Mouse (Mus musculus) lung, embryonic 15.5 days (tissue): Measurements from ENCODE around the gene Brf1. TPM values are rescaled to one million over a fixed set of nuclear protein-coding genes. Genes with fewer than 3 reads are reported as not detected.

Experiments
- ATAC-seq: fragments of 200-750 bp; cut with Nextera tagmentation; 2 replicates; pipeline ENCODE4 v1.8.0; 2017; ENCODE audit warnings: moderate number of reproducible peaks, borderline replicate concordance; ENCODE audit not compliant: low FRiP score, low TSS enrichment; ENCODE audit errors: extremely low read depth
- H3K27ac ChIP-seq: fragments of 300-500 bp; sonication (generic); 2 replicates; pipeline ENCODE4 v1.5.1; 2015; ENCODE audit warnings: moderate library complexity, mild to moderate bottlenecking, inconsistent platforms
- H3K27me3 ChIP-seq: fragments of 300-500 bp; sonication (generic); 2 replicates; pipeline ENCODE4 v1.6.1; 2015; ENCODE audit warnings: inconsistent platforms
- H3K36me3 ChIP-seq: fragments of 300-500 bp; sonication (generic); 2 replicates; pipeline ENCODE4 v1.6.1; 2015; ENCODE audit warnings: inconsistent platforms
- H3K4me1 ChIP-seq: fragments of 300-500 bp; sonication (generic); 2 replicates; pipeline ENCODE4 v1.6.1; 2015; ENCODE audit warnings: inconsistent platforms
- H3K4me2 ChIP-seq: fragments of 300-500 bp; sonication (generic); 2 replicates; pipeline ENCODE4 v1.6.1; 2015; ENCODE audit warnings: inconsistent platforms, mild to moderate bottlenecking, moderate library complexity
- H3K4me3 ChIP-seq: fragments of 300-500 bp; sonication (generic); 2 replicates; pipeline ENCODE4 v1.5.1; 2015; ENCODE audit warnings: mild to moderate bottlenecking, inconsistent platforms
- H3K9ac ChIP-seq: fragments of 300-500 bp; sonication (generic); 2 replicates; pipeline ENCODE4 v1.6.1; 2015; ENCODE audit warnings: inconsistent platforms
- H3K9me3 ChIP-seq: fragments of 300-500 bp; sonication (generic); 2 replicates; pipeline ENCODE4 v1.6.1; 2016; ENCODE audit warnings: inconsistent platforms
- WGBS: fragments of 180-500 bp; shearing (Covaris S2); methylation state at CpG from one replicate; pipeline ENCODE4 v1.1.7; 2015; 5-methylcytosine and 5-hydroxymethylcytosine counted together
- polyA plus RNA-seq: library from polyadenylated mRNA; unstranded; fragments of >200 nt; fragmentation: Nextera tagmentation; extraction: Ambion mirVana; gene quantifications from 2 replicates; pipeline ENCODE4 v1.2.1, GENCODE M21; 2015

Gene Brf1
- polyA plus RNA-seq, 1 experiment from 2014 or later: 63.3 TPM

DNA sequence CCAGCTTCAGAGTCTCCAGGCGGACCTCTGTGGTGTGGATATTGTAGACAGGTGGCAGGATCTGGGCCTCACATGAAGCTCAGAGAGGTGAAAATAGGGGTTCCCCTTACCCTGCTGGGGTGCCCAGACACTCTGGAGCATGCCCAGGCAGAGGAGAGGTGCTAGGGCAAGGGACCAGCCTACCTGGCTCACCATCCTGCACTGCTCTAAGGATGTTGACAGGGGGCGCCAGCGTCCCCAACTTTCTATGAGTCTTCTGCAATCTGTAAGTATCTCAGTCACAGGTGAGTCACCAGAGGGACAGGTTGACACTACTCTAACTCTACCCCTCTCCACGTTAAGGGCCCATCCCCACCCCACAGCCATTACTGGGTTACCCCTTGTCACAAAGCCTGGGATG lies 53.2 kb downstream of the Brf1 start:
- Histone ChIP-seq H3K36me3 (no peaks in the 10 kb centered on the region), H3K4me1 (peaks cover 30% of the 10 kb centered on the region), H3K27me3 (no peaks in the 10 kb centered on the region), H3K4me2 (no peak overlapping the region), H3K27ac (peak overlapping the region; percentile 78), H3K9me3 (no peaks in the 10 kb centered on the region), H3K4me3 (no peak overlapping the region), H3K9ac (peak overlapping the region; percentile 13; the same call in 1 of the 2 replicates)
- 29% methylated on average over 4 of the region's 4 CpGs for whole genome bisulfite sequencing
- ATAC-seq: no peak

DNA sequence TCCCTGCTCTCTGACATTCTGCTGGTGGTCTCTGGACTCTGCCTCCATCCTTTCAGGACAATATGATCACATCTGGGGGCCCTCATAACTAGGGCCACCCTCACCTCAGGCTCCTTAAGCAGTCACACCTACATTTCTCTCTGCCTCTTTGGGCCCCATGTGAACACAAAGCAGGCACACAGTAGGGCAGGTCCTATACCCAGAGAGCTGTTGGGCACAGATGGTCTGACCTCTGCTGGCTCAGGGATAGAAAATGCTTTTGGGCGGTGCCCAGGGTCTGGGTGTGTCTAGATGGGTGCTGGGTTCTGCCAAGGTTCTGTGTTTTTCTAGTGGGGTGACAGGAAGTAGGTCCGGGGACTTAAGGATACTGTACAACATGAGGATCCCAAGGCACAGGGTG lies 56.8 kb downstream of the Brf1 start:
- Histone ChIP-seq H3K9me3 (no peaks in the 10 kb centered on the region), H3K4me3 (no peak overlapping the region), H3K4me1 (peaks cover 23% of the 10 kb centered on the region), H3K36me3 (no peaks in the 10 kb centered on the region), H3K27me3 (no peaks in the 10 kb centered on the region), H3K4me2 (no peak overlapping the region), H3K9ac (no peak overlapping the region), H3K27ac (no peak overlapping the region)
- 67% methylated on average over 2 of the region's 2 CpGs for WGBS
- no peak for ATAC-seq

DNA sequence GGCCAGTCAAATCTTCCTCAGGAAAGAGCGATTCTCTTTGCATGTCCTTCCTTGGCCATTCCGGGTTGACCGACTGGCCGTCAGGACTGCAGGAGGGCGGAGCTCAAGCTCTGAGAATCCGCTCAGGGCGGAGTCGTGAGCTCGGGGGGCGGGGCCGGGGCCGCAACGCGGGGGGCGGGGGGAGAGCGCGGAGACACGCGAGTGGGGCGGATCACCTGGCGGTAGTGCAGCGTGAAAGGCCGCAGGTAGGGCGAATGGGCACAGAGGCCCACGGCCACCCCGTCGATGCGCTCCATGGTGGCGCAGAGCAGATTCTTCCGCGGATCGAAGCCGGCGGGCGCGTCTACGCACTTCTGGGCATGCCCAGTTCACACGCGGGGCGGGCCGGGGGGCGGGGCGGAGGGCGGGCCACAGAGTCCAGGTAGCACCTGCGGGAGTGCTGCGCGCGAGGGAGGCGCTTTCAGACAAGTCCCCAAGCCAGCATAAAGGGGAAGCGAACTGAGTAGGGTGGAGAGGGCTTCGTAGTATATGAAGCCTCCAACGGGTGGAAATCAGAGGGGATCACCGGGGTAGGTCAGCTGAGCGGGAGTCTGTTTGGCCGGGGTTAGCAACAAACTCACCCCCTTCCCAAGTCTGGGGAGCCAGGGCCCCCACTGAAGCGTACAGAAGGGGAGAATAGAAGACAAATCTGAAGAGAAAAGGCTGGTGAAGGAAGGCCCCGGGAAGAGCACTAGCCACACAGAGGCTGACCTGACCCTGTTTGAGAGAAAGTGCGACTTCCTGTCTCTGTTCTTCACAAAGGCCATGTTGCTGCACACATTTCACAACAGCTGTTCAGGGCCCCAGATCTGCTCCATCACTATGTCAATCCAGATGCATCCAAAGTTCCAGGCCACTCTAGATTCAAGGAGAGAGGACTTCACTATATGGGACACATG lies 58.5 kb downstream of the Brf1 start, which contains the start of gene Nudt14:
Gene Nudt14 (minus strand): TSS at position 349 of the 938 bp plus-strand sequence.
- peak; percentile 81 for ATAC-seq
- H3K27ac ChIP-seq: peak within 1 kb of the TSS; percentile 93
- peak within 1 kb of the TSS; percentile 89 for H3K4me3 ChIP-seq
- H3K4me2 ChIP-seq: peak within 1 kb of the TSS; percentile 86
- H3K9ac ChIP-seq: peak within 1 kb of the TSS; percentile 86
- H3K36me3 ChIP-seq: no peaks in the 10 kb centered on the region
- no peaks in the 10 kb centered on the region for H3K27me3 ChIP-seq
- H3K4me1 ChIP-seq: peaks cover 31% of the 10 kb centered on the region
- 1% methylated on average over 58 of the region's 58 CpGs for WGBS
- H3K9me3 ChIP-seq: no peaks in the 10 kb centered on the region

DNA sequence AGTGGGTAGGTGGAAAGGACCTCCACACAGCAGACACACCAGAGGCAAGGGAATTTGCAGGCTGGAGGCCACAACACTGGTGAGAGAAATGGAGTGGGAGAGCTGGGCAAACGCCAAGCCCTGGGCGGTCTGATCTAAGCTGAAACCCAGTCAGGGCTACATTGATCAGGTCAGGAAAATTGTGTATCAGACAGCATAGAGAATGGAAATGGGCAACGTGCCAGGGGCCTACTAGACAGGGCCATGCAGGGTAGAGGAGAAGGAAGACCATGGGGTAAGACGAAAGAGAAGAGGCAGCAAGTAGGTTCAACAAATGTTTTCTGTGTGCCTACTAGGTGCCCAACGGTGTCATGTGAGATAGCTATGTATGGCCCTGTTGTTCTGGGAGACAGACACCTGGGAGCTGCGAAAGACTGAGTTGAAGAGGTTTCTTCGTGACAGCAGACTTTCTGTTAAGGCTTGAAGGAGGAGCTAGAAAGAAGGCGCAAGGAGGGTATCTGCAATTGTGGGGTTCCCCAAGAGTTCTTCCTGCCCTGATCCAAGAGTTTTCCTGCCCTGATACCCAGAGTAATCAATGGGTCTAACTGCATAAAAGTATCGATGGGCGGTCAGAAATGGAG lies 59.2 kb downstream of the Brf1 start:
- H3K27me3 ChIP-seq: no peaks in the 10 kb centered on the region
- H3K36me3 ChIP-seq: no peaks in the 10 kb centered on the region
- peaks cover 31% of the 10 kb centered on the region for H3K4me1 ChIP-seq
- H3K27ac ChIP-seq: peak overlapping the region; percentile 93
- no peaks in the 10 kb centered on the region for H3K9me3 ChIP-seq
- H3K4me3 ChIP-seq: peak overlapping the region; percentile 89
- 0 out of 2 replicates have a peak, but pooled peaks have one; percentile 0 for ATAC-seq
- peak overlapping the region; percentile 86 for H3K4me2 ChIP-seq
- H3K9ac ChIP-seq: peak overlapping the region; percentile 86
- WGBS: 36% methylated on average over 10 of the region's 10 CpGs

DNA sequence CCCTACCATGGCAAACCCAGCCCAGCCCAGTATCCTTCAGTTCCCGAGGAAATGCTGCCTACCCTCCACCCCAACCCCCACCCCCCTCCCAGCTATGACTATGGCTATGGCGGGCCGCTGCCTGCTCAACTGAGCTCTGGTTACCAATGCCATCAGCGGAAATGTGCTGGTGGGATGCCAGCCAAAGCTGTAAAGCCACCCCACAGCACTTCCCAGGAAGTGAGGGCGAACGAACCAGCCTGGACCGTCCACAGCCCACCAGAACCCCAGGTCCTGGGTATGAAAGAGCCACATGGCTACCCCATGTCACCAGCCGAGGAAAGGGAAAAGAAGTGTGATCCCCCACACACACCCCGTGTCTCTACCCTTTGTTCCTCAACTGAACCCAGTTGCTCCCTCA lies 59.8 kb downstream of the Brf1 start:
- H3K9ac ChIP-seq: no peak overlapping the region
- H3K27me3 ChIP-seq: no peaks in the 10 kb centered on the region
- H3K9me3 ChIP-seq: no peaks in the 10 kb centered on the region
- H3K27ac ChIP-seq: peak overlapping the region; percentile 93; the same call in 1 of the 2 replicates
- WGBS: 62% methylated on average over 9 of the region's 9 CpGs
- peak overlapping the region; percentile 86; the same call in 1 of the 2 replicates for H3K4me2 ChIP-seq
- peaks cover 31% of the 10 kb centered on the region for H3K4me1 ChIP-seq
- H3K36me3 ChIP-seq: no peaks in the 10 kb centered on the region
- H3K4me3 ChIP-seq: no peak overlapping the region
- no peak for ATAC-seq

DNA sequence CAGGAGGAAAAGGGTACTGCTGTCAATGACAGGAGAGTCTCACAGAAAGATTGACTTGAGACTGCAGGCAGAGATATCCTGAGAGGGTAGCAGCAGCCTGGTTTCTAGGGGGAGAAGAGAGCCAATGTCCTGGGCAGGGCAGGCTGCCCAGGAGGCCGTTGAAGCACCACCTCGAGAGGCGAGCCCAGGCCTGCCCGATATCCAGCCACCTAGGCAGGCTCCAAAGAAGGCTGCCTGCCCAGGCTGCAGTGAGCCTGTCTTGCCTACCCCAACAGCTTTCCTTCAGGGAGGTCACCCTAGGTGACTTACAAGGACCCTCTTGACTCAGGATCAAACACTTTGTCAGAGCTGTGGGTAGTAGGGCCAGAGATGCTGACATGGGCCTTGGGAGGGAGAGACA lies 60.3 kb downstream of the Brf1 start:
- Histone ChIP-seq H3K27me3 (no peaks in the 10 kb centered on the region), H3K4me3 (no peak overlapping the region), H3K9me3 (no peaks in the 10 kb centered on the region), H3K36me3 (no peaks in the 10 kb centered on the region), H3K4me1 (peaks cover 31% of the 10 kb centered on the region), H3K9ac (no peak overlapping the region), H3K27ac (no peak overlapping the region), H3K4me2 (no peak overlapping the region)
- WGBS: 66% methylated on average over 4 of the region's 4 CpGs
- ATAC-seq: no peak

DNA sequence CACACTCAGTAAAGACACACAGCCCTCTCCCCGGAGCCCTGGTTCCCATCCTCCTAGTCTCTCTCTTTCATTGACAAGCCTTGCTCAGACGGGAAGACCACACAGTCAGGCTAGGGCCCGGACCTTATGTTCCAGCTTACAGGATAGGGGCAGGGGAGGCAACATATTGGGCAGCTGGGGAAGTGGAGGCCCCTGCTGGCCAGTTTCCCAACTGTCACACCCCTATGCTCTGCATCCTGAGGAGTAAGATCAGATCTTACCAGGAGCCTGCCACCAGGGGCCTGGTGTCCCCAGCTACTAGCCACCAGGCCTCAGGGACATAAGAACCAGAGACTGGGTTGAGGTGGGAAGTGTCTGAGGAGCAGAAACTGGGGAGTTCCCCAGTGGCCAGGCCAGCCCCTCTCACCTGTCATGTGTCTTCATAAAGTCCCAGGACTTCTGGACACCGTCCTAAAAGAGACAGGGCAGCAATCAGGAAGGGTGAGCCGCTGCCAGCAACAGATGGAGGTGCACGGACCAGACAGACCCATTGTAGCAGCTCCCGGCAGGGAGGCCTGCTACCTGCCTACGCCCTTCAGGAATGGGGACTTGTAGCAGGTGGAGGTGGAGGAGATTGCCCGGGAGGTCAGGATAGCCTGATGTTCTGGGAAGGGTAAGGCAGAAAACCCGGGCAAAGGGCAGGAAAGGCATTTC lies 61.5 kb downstream of the Brf1 start:
- peak overlapping the region; percentile 19; the same call in 1 of the 2 replicates for H3K9ac ChIP-seq
- H3K4me1 ChIP-seq: peaks cover 31% of the 10 kb centered on the region
- H3K9me3 ChIP-seq: no peaks in the 10 kb centered on the region
- H3K4me2 ChIP-seq: no peak overlapping the region
- H3K27ac ChIP-seq: no peak overlapping the region
- no peak overlapping the region for H3K4me3 ChIP-seq
- WGBS: 59% methylated on average over 10 of the region's 10 CpGs
- ATAC-seq: no peak
- no peaks in the 10 kb centered on the region for H3K36me3 ChIP-seq
- H3K27me3 ChIP-seq: no peaks in the 10 kb centered on the region

DNA sequence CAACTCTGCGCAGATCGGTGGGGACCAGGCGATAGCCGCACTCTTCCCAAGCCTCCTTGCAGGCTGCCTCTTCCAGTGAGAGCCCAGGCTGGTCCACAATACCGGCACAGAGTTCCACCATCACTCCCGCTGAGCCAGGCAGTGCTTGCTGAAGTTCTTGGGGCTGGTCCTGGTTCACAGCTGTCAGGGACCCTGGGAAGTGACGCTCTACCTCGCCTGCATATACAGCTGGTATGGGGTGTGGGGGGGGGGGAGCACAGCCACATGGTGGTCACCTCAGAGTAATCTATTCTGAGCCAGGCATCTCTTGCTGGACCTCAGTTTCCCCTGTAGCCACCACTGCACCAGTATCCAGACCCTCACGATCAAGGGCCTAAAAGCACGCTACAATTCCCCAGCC lies 62.1 kb downstream of the Brf1 start:
- no peak for ATAC-seq
- H3K27me3 ChIP-seq: no peaks in the 10 kb centered on the region
- H3K36me3 ChIP-seq: no peaks in the 10 kb centered on the region
- H3K4me2 ChIP-seq: no peak overlapping the region
- WGBS: 78% methylated on average over 10 of the region's 10 CpGs
- no peaks in the 10 kb centered on the region for H3K9me3 ChIP-seq
- peaks cover 31% of the 10 kb centered on the region for H3K4me1 ChIP-seq
- H3K4me3 ChIP-seq: no peak overlapping the region
- no peak overlapping the region for H3K9ac ChIP-seq
- no peak overlapping the region for H3K27ac ChIP-seq

DNA sequence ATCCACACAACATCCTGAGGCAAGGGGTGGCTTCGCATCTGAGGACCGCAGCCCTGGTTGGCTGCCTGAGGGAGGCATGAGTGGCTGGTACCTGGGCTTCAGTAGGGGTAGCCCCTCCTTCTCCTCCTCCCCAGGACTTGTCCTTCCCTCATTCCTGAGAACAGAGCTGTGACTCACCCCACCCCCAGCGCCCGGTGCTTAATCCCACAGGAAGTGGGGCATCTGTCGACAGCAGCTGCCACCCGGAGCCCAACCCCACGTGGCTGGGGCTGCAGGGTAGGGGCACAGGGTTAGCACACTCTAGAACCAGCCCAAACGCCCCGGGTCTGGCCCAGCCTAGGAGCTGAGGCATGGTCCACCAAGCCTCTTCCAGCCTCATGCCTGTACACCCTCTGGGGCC lies 62.6 kb downstream of the Brf1 start:
- WGBS: 32% methylated on average over 9 of the region's 9 CpGs
- ATAC-seq: no peak
- no peak overlapping the region for H3K4me2 ChIP-seq
- no peaks in the 10 kb centered on the region for H3K27me3 ChIP-seq
- no peak overlapping the region for H3K4me3 ChIP-seq
- H3K36me3 ChIP-seq: no peaks in the 10 kb centered on the region
- peaks cover 31% of the 10 kb centered on the region for H3K4me1 ChIP-seq
- no peak overlapping the region for H3K9ac ChIP-seq
- no peak overlapping the region for H3K27ac ChIP-seq
- no peaks in the 10 kb centered on the region for H3K9me3 ChIP-seq

DNA sequence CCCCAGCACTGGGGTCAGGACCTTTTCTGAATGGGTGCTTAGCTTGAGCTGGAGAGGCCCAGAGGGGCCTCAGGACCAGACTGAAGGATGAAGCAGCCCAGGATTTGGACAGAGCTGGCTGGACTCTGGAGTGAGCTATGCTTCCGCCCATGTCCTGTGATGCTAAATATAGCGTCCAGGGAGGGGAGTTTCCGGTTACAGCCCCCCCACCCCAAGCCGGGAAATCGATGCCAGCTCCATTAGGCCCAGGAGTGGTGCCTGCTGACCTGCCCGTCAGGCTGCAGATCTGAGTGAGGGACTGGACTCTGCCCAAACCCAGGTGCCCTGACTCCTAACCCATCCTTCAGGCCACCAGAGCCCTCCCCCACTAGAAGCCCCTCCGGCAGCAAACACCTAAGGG lies 67.9 kb downstream of the Brf1 start:
- no peak; the same call in 1 of the 2 replicates for ATAC-seq
- Histone ChIP-seq H3K27ac (no peak overlapping the region), H3K9ac (no peak overlapping the region), H3K27me3 (peaks cover 43% of the 10 kb centered on the region), H3K36me3 (no peaks in the 10 kb centered on the region), H3K4me3 (no peak overlapping the region), H3K4me2 (no peak overlapping the region), H3K4me1 (peaks cover 24% of the 10 kb centered on the region), H3K9me3 (no peaks in the 10 kb centered on the region)
- 26% methylated on average over 7 of the region's 7 CpGs for WGBS

DNA sequence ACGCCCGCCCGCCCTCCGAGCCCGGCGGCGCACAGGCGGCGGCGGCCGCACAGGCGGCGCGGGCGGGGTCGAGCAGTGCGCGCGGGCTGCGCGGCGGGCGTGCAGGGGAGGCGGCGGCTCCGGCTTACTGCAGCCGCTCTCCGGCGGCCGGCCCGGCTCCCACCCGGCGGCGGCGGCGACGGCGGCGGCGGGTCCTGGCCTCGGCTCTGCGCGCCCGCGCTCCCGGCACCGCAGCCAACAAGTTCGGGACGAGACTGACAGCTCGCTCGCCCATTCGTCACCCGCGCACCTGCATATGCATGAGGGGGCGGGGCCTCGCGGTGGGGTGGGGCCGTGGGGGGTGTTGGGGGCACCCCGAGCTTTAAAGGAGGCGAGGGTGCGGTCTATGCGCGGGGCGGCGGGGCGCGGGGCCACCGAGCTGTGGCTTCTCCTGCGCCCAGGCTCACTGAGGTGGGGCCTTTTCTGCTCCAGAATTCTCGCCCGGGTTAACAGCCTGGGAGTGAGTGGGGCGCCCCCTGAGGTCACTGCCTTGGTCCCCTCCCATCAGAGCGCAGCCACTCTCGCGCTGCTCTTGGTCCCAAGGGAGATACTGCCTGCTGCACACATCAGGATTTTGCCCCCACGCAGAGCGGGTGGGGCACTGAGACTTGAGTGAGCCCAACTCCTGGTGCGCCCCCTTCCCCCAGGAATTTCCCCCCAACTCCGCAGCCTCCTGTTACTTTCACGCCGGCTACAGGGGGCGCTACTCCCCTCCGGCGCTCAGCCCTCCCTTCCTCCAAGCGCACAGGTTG lies 70.7 kb downstream of the Brf1 start, which contains the start of gene Jag2:
Gene Jag2 (minus strand): TSS at position 215 of the 791 bp plus-strand sequence.
- peak within 1 kb of the TSS; percentile 41 for H3K27ac ChIP-seq
- no peaks in the 10 kb centered on the region for H3K9me3 ChIP-seq
- peak within 1 kb of the TSS; percentile 47 for H3K9ac ChIP-seq
- peak within 1 kb of the TSS; percentile 57 for H3K4me3 ChIP-seq
- peak; percentile 32 for ATAC-seq
- H3K4me1 ChIP-seq: peaks cover 27% of the 10 kb centered on the region
- H3K27me3 ChIP-seq: peaks cover 63% of the 10 kb centered on the region
- H3K36me3 ChIP-seq: no peaks in the 10 kb centered on the region
- H3K4me2 ChIP-seq: peak within 1 kb of the TSS; percentile 93
- under 1% methylated on average over 64 of the region's 85 CpGs for WGBS
